Mouse (Mus musculus) erythroblast, embryonic 14.5 days (primary cell): Measurements from ENCODE around the gene Tnfaip8l3.

Experiments used
- GATA1 ChIP-seq: IDR thresholded peaks from 2 replicates; pipeline ENCODE4 v1.6.1; 2012; ENCODE audit warnings: low read length, inconsistent platforms, mixed read lengths
- TAL1 ChIP-seq: IDR thresholded peaks from 3 replicates; pipeline ENCODE4 v1.6.1; 2012; ENCODE audit warnings: low read length, inconsistent platforms, mixed read lengths

- no peak for TF ChIP-seq GATA1
- TF ChIP-seq TAL1, result no peak
Observed at GRCm38 (mm10) chr9:54074901-54075300, 6.7 kb upstream of the Tnfaip8l3 start.
